Mouse (Mus musculus): ENCODE measurements at regions not wholly inside any gene's neighbourhood (a gene's known extent, or its start where the extent isn't known, plus 50 kb on each side); places are given as distances from the start of the nearest gene placed in this dataset.

- TF ChIP-seq CTCF (conservative IDR thresholded peaks at IDR 0.05; ENCODE audit: insufficient read depth, insufficient read length, low read depth, low read length) (no peak), POLR2A (IDR thresholded peaks at IDR 0.05; ENCODE audit: low read depth, low read length) (no peak)
Measured at GRCm38 (mm10) chr15:60476755-60477310, 376.7 kb downstream of the Fam84b start.
